Mouse (Mus musculus) regulatory T cell (primary cell): ENCODE data around the gene Moap1.

Experiments used
- in situ Hi-C: fragments of 300-600 bp; cut with MboI, MseI; formaldehyde crosslinking; loops from one replicate; pipeline ENCODE4 v1.15.1; 2025; ENCODE audit warnings: high pct_unique_total_duplicates

Moap1 gene

DNA sequence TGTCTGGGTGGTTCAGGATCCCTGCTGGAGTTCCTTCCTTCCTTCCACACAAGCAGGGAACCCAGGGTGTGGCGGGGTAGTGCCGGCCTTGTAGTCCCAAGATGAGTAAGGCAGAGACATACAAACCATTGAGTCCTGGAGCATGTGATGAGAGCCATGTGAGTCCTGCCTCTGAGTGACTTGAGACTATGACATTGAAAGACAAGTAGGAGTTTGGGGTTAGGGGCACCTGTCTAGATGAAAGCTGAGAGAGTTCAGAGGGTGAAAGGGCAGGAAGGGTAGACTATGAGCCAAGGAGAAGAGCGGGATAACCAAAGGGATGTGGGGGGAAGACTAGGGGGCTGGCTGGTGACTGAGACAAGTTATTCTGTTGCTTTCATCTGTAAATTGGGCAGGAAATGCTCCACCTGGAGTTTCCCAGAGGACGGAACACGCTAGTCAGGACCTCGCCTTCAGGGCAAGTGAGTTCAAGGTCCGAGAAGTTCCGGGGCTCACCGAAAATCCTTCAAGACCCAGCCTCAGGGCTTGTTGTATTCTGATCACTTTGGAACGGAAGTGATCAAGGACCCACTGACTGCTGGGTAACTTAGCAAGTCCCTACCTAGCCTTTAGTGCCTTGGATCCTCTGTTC is 36.5 kb downstream of the Moap1 start:
- in situ Hi-C loops = loop anchor here (5.0 kb wide), 1 partner anchor 125 kb away; no protein-coding TSS in a partner anchor

DNA sequence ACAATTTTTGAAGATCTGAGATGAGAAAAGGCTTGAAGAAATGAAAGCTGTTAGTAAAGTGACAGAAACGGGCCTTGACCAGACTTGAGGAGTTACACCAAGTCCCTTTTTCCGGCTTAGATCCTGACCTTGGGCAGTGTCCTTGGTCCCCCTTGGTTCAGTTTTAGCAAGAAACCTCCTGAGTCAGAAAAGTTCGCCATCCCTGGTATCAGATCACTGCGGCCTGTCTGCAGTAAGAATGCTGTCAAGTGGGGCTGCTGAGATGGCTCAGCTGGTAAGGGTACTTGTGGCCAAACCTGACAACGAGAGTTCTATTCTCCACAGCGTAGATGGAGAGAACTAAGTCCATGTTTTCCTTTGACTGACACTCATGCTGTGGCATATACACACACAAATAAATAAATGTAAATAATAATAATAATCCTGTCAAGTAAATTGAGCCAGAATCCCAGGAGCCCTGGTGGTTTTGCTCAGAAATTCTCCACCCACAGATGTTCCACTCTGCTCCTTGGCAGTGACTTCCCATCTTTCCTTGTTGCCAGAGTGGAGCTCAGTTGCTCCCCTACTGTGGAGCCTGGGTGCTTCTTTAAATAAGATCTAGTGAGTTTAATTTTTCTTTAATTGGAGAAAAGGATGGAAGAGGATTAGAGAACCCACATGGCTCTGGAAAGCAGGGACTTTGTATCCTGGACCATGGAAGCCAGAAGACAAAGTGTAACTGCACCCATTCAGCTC is 37.4 kb downstream of the Moap1 start:
- in situ Hi-C loops = loop anchor here (5.0 kb wide), 1 partner anchor 124 kb away; no protein-coding TSS in a partner anchor

GRCm38 (mm10) chr12:102705216-102705871 is 38.1 kb downstream of the Moap1 start:
- in situ Hi-C loops = loop anchor here (5.0 kb wide), 1 partner anchor 123 kb away; no protein-coding TSS in a partner anchor

GRCm38 (mm10) chr12:102704457-102705198 is 38.8 kb downstream of the Moap1 start, which contains the start of gene Itpk1:
Gene Itpk1 (minus strand): TSS chr12:102704930.
- in situ Hi-C loops = loop anchor here (5.0 kb wide), 1 partner anchor 122 kb away; no protein-coding TSS in a partner anchor

DNA sequence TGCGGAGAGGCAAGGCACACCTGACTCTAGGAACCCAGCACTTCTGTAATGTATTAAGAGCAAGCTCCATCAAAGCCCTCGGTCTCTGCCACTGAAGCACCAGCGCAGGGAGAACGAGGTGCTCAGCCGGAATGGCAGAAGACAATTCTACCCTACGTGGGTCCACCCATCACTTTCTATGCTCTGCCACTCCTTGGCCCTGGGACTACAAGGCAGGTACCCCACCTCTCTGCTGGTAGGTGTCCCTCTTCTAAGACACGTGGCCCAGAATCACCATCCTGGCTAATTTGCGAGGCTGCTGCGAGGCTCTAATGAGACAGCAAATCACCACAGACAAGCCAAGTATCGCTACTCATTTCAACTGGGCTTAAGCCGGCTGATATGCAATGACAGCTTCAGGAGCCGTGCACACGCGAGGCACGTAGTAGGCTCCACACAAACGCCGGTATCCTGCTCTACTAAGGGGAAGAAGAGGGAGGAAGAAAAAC is 39.5 kb downstream of the Moap1 start:
- in situ Hi-C loops = no loop called here

DNA sequence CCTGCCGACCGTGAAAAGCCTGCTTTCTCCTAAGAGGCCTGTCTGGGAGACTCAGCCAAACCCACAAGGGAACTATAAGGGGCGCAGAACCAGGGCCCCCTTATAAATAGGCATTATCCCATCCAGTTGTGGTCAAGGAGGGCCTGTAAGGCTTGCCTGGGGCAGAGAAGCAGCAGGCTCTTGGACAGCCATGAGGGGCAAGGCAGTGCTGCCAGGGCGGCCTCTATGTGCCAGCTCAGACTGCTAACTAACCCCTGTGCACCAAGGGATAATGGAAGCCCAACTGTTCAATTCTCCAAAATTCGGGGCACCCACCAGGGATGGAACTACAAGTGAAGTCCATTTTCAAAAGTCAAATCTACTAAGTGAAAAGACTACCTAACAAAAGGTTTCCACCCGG is 40.0 kb downstream of the Moap1 start:
- in situ Hi-C loops = no loop called here

DNA sequence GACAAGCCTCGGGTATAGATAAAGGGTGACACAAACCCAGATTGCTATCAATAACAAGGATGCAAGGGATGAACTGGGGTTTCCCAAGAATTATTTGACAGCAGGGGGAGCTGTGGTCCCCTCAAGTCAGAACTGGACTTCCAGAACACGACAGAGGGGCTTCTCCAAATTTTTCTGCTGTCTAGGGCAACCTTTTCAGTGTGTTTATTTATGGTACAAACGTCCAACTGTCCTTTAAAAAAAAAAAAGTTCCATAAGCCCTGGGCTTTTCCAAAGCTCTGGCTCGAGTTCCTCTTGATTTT is 40.4 kb downstream of the Moap1 start:
- in situ Hi-C loops = no loop called here

- in situ Hi-C loops = no loop called here
Observed at GRCm38 (mm10) chr12:102702356-102703110, 40.9 kb downstream of the Moap1 start.

- in situ Hi-C loops = no loop called here
Observed at GRCm38 (mm10) chr12:102701691-102702207, 41.7 kb downstream of the Moap1 start.

DNA sequence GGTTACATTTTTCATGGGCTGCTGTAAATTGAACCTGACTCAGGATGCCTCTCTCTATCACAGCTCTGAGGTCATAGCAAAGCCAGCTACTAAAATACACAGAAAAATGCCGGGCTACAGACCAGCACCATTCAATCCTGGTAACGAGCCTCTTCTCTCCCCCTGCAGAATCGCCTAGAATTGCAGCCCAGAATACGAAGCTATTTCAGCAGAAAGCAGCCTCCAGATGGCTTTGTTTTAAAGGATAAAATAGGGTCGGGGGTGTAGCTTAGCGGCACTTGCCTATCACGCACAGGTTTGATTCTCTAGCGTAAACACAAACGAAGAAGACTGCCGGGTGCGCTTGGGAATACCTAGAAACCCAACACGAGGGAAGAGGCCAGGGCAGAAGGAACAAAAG is 43.0 kb downstream of the Moap1 start:
- in situ Hi-C loops = no loop called here

GRCm38 (mm10) chr12:102699156-102699555 is 44.3 kb downstream of the Moap1 start:
- in situ Hi-C loops = loop anchor here (25.0 kb wide), 1 partner anchor 1687 kb away; no protein-coding TSS in a partner anchor

DNA sequence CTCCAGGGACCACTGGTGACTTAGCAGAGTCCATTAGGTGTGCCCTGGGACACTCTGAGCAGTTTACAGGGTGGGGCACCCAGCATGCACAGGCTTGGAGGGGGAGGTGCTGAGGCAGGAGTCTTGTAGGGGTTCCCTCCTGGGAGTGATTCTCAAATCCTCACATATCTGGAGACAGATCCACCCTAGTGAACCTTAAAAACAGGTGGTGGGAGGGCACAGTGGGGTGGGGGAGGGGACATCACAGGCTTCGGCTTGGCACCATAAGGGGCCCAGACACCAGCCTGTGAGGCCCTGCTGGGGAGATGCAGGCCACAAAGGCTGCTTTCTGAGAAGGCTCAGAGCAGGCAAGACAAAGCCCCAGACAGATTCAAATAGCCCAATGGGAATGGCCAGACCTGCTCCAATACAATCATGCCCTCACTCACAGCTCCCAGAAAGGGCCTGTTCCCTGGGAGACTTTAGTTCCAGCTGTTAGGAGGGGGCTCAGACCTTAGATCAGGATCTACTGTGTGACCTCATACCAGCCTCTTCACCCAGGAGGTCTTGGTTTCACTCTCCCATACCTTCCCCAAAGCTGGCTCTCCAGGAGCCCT is 45.3 kb downstream of the Moap1 start:
- in situ Hi-C loops = loop anchor here (25.0 kb wide), 1 partner anchor 1686 kb away; no protein-coding TSS in a partner anchor

DNA sequence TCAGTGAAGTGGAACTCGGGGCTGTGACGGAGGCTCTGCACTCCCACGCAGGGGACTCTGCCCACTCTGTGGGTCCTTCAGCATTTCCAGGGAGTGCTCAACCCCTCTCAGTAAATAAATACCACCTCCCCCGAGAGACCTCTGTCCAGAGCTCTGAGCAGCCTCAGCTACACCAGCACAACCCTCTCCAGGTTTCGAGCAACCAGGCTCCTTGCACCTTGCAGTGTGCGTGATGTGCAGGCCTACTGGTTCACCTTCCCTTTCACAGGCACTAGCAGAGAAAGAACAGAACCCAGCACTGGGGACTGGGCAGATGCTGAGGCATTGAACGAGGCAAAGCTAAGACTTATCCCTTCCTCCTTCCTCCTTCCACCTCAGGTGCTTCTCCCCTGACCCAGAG is 46.1 kb downstream of the Moap1 start:
- in situ Hi-C loops = loop anchor here (25.0 kb wide), 1 partner anchor 1685 kb away; no protein-coding TSS in a partner anchor

DNA sequence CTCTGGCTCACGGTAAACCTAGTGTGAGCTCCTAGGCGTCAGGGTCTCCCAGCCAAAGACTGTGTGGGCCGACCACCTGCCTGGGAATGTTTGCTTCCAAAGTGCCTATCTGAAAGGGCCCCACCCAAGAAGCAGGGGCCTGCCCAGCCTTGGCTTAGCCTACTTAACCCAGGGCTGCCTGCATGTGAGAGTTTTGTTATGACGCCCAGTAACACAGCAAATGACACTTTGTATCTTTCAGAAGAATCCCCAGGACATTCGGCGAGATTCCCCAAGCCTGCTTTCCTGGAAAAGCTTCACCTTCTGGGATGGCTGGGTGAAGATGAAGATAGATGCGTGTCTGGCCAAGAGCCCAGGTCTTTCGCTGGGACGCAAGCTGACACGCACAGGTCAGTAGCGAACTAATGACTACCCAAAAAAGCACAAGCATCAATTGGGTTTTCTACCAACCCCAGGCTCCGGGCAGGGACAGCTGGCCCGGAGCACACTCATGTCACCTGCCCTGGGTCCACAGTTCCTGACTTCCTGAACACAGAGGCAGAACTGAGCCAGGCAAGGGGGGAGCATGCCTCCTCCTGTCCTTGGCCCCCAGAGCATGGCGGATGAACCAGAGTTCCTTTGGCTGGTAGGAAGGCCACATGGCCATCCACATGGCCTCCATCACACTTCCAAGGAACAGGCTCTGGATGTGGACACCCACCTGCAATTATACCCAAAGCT is 46.7 kb downstream of the Moap1 start:
- in situ Hi-C loops = loop anchor here (25.0 kb wide), 1 partner anchor 1684 kb away; no protein-coding TSS in a partner anchor

GRCm38 (mm10) chr12:102695369-102696239 is 47.9 kb downstream of the Moap1 start:
- in situ Hi-C loops = loop anchor here (25.0 kb wide), 1 partner anchor 1683 kb away; no protein-coding TSS in a partner anchor
